Mouse (Mus musculus): ENCODE data around the gene Olfr347.

Olfr347 gene

DNA sequence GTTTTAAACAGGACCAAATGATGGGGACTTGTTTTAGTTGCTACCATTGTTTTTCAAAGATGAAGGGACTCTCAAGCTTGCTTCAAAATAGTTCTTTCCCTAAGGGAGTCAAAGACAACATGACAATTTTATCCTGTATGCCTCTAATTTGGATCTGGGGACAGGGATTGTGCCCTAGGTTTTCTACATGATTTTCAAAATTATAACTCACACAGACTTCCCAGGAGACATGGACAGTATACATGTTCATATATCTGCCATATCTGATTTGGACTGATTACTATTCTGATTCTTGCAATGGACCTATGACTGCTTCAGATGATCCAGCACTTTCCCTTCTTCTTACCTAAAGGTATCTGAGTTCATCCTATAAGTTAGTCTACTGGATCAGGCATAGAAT, at the start of gene Olfr347:
Olfr347 (plus strand) TSS at position 301 of the 400 bp plus-strand sequence.
- DNase-seq = no peak

DNA sequence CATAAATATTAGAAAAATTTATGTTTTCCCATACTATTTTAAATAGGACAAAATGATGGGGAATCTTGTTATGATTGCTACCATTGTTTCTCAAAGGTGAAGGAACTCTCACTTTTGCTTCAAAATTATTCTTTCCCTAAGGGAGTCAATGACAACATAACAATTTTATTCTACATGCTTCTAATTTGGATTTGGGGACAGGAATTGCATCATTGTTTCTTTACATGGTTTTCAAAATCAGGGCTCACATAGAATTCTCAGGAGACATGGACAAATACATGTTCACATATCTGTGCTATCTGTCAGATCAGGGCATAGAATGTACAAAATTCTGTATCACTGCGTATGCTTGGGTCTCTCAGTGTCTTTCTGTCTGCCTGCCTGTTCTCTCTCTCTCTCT, 46.2 kb upstream of the Olfr347 start, which contains the start of gene Olfr346:
Olfr346 (plus strand) TSS at position 301 of the 400 bp plus-strand sequence.
- DNase-seq = no peak

DNA sequence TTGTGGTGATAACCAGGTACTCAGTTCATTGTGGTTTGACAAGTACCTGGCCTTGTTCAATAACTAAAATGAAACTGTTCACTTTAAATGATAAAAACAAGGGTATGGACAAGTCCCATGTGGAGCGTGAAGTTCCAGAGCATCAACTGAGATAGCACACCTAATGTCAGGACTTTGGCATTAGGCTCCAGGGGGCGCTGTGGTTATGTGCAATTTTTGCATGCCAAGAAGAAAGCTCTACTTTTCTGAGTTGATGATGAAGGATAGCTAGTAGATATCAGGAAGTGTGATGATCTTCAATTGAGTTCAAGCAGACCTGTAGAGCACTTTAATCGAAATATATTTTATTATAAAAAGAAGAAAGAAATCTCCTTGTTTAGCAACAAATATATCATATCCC, 4.5 kb downstream of the Olfr347 start:
- DNase-seq = no peak

DNA sequence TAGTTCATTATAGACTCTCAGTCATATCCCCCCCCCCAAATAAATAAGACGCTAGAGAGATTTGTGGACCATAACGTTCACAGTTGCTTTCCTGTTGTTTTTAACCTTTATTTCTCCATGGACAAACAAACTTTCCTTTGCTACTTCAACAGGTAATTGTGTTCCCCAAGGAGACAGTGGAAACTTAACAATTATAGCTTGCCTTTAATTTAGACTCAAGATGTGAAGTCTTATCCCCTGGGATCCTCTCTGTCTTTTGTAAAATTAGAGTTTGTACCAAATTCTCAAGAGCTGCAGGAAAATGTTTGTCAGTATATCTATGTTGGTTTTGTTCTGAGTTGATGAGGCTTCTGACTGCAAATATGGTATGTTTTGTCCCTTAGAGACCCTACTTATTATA, 52.3 kb downstream of the Olfr347 start, which contains the start of gene Olfr348:
Olfr348 (plus strand) TSS at position 301 of the 400 bp plus-strand sequence.
- DNase-seq = no peak
